Mouse (Mus musculus): Measurements from ENCODE around the gene Srrt. TPM values are rescaled to one million over a fixed set of nuclear protein-coding genes. Genes with fewer than 3 reads are reported as not detected.

Gene Srrt
- polyA plus RNA-seq, 1 experiment = 73.3 TPM

- H3K4me1 ChIP-seq (ENCODE audit: control insufficient read depth) = peaks cover 71% of the 10 kb centered on the region
- no peaks in the 10 kb centered on the region; the same call in 1 of the 2 replicates for H3K27me3 ChIP-seq (ENCODE audit: control insufficient read depth)
- TF ChIP-seq GATA1 (IDR thresholded peaks at IDR 0.05; ENCODE audit: low read length) (no peak), TAL1 (IDR thresholded peaks at IDR 0.05; ENCODE audit: low read length) (no peak)
- H3K36me3 ChIP-seq (ENCODE audit: control insufficient read depth) = peaks cover 83% of the 10 kb centered on the region
- peak overlapping the region; percentile 96 for H3K4me3 ChIP-seq (replicated peaks)
- H3K9me3 ChIP-seq (ENCODE audit: control insufficient read depth, low read length) = no peaks in the 10 kb centered on the region
These were observed 12.2 kb downstream of the Srrt start for GRCm38 (mm10) chr5:137295296-137295695.

- Histone ChIP-seq H3K27me3 (ENCODE audit: control insufficient read depth) (peaks cover 2% of the 10 kb centered on the region; the same call in 1 of the 2 replicates), H3K4me1 (ENCODE audit: control insufficient read depth) (peaks cover 77% of the 10 kb centered on the region), H3K9me3 (ENCODE audit: control insufficient read depth, low read length) (no peaks in the 10 kb centered on the region), H3K4me3 (replicated peaks) (peak overlapping the region; percentile 96), H3K36me3 (ENCODE audit: control insufficient read depth) (peaks cover 81% of the 10 kb centered on the region)
- no peak for TF ChIP-seq GATA1 (IDR thresholded peaks at IDR 0.05; ENCODE audit: low read length)
- no peak for TF ChIP-seq TAL1 (IDR thresholded peaks at IDR 0.05; ENCODE audit: low read length)
These were observed 12.8 kb downstream of the Srrt start for GRCm38 (mm10) chr5:137294744-137295093.

- Histone ChIP-seq H3K27me3 (ENCODE audit: control insufficient read depth) (peaks cover 8% of the 10 kb centered on the region; the same call in 1 of the 2 replicates), H3K4me3 (replicated peaks) (peak within 1 kb of the TSS; percentile 96), H3K9me3 (ENCODE audit: control insufficient read depth, low read length) (no peaks in the 10 kb centered on the region), H3K4me1 (ENCODE audit: control insufficient read depth) (peaks cover 81% of the 10 kb centered on the region), H3K36me3 (ENCODE audit: control insufficient read depth) (peaks cover 75% of the 10 kb centered on the region)
- TF ChIP-seq GATA1 (IDR thresholded peaks at IDR 0.05; ENCODE audit: low read length) = no peak
- TF ChIP-seq TAL1 (IDR thresholded peaks at IDR 0.05; ENCODE audit: low read length) = no peak
These were observed 13.4 kb downstream of the Srrt start, which contains the start of gene Ufsp1 for GRCm38 (mm10) chr5:137293839-137294743. Gene Ufsp1 (plus strand): TSS chr5:137294629.

GRCm38 (mm10) chr5:137293282-137293681 lies 14.2 kb downstream of the Srrt start:
- peaks cover 67% of the 10 kb centered on the region for H3K36me3 ChIP-seq (ENCODE audit: control insufficient read depth)
- TF ChIP-seq GATA1 (IDR thresholded peaks at IDR 0.05; ENCODE audit: low read length) (no peak), TAL1 (IDR thresholded peaks at IDR 0.05; ENCODE audit: low read length) (no peak)
- peaks cover 14% of the 10 kb centered on the region for H3K27me3 ChIP-seq (ENCODE audit: control insufficient read depth)
- peaks cover 85% of the 10 kb centered on the region for H3K4me1 ChIP-seq (ENCODE audit: control insufficient read depth)
- peak overlapping the region; percentile 96 for H3K4me3 ChIP-seq (replicated peaks)
- no peaks in the 10 kb centered on the region for H3K9me3 ChIP-seq (ENCODE audit: control insufficient read depth, low read length)

- H3K4me3 ChIP-seq (replicated peaks) = peak overlapping the region; percentile 96
- no peaks in the 10 kb centered on the region for H3K9me3 ChIP-seq (ENCODE audit: control insufficient read depth, low read length)
- H3K4me1 ChIP-seq (ENCODE audit: control insufficient read depth) = peaks cover 97% of the 10 kb centered on the region
- no peak for TF ChIP-seq TAL1 (IDR thresholded peaks at IDR 0.05; ENCODE audit: low read length)
- no peak for TF ChIP-seq GATA1 (IDR thresholded peaks at IDR 0.05; ENCODE audit: low read length)
- peaks cover 49% of the 10 kb centered on the region for H3K36me3 ChIP-seq (ENCODE audit: control insufficient read depth)
- peaks cover 32% of the 10 kb centered on the region for H3K27me3 ChIP-seq (ENCODE audit: control insufficient read depth)
These were observed 16.0 kb downstream of the Srrt start for GRCm38 (mm10) chr5:137291381-137291926.

- Histone ChIP-seq H3K4me1 (ENCODE audit: control insufficient read depth) (peaks cover 97% of the 10 kb centered on the region), H3K9me3 (ENCODE audit: control insufficient read depth, low read length) (no peaks in the 10 kb centered on the region), H3K36me3 (ENCODE audit: control insufficient read depth) (peaks cover 41% of the 10 kb centered on the region), H3K27me3 (ENCODE audit: control insufficient read depth) (peaks cover 40% of the 10 kb centered on the region), H3K4me3 (replicated peaks) (peak overlapping the region; percentile 96)
- TF ChIP-seq TAL1 (IDR thresholded peaks at IDR 0.05; ENCODE audit: low read length) (peak; percentile 31; the same call in 1 of the 3 replicates), GATA1 (IDR thresholded peaks at IDR 0.05; ENCODE audit: low read length) (no peak)
These were observed 16.8 kb downstream of the Srrt start for GRCm38 (mm10) chr5:137290677-137291076.

- TF ChIP-seq GATA1 (IDR thresholded peaks at IDR 0.05; ENCODE audit: low read length) = peak; percentile 94
- peak; percentile 95 for TF ChIP-seq TAL1 (IDR thresholded peaks at IDR 0.05; ENCODE audit: low read length)
- peaks cover 91% of the 10 kb centered on the region for H3K4me1 ChIP-seq (ENCODE audit: control insufficient read depth)
These were observed 17.7 kb downstream of the Srrt start for GRCm38 (mm10) chr5:137289591-137290365.

GRCm38 (mm10) chr5:137288999-137289470 lies 18.4 kb downstream of the Srrt start:
- Histone ChIP-seq H3K27me3 (ENCODE audit: control insufficient read depth) (peaks cover 43% of the 10 kb centered on the region), H3K9me3 (ENCODE audit: control insufficient read depth, low read length) (no peaks in the 10 kb centered on the region), H3K36me3 (ENCODE audit: control insufficient read depth) (peaks cover 28% of the 10 kb centered on the region), H3K4me3 (replicated peaks) (peak overlapping the region; percentile 96), H3K4me1 (ENCODE audit: control insufficient read depth) (peaks cover 84% of the 10 kb centered on the region)
- TF ChIP-seq TAL1 (IDR thresholded peaks at IDR 0.05; ENCODE audit: low read length) (no peak), GATA1 (IDR thresholded peaks at IDR 0.05; ENCODE audit: low read length) (no peak)

More at GRCm38 (mm10) chr5:137289591-137290365, 17.7 kb downstream of the Srrt start:
- peaks cover 43% of the 10 kb centered on the region for H3K27me3 ChIP-seq (ENCODE audit: control insufficient read depth)
- no peaks in the 10 kb centered on the region for H3K9me3 ChIP-seq (ENCODE audit: control insufficient read depth, low read length)
- H3K4me3 ChIP-seq (replicated peaks) = peak overlapping the region; percentile 96
- H3K36me3 ChIP-seq (ENCODE audit: control insufficient read depth) = peaks cover 32% of the 10 kb centered on the region

Measured in erythroblast, embryonic 14.5 days (primary cell).